Mouse (Mus musculus) kidney, postnatal 14 days (tissue): ENCODE measurements around the gene Vps41.

Source experiments
- DNase-seq: peaks from one replicate; pipeline ENCODE4 v3.0.0; 2022; ENCODE audit warnings: mixed read lengths

The Vps41 gene

DNA sequence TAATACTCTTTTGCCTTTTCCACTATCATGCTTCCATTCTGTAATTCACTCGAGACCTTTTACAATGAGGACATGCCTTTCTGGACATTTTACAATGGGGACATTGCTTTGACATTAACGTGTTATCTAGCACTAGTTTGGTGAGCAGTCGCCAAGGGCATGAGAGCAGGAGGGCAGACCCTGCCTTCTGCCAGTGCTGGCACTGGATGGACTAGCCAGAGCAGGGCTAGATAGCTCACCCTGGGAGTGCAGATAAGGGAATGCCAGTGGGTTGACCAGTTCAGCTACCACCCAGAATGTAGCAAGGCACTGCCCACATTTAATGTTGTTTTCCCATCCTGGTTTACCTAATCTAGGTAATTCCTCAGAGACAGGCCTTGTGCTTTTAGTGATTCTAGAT is 179.7 kb downstream of the Vps41 start:
- DNase-seq, result no peak

DNA sequence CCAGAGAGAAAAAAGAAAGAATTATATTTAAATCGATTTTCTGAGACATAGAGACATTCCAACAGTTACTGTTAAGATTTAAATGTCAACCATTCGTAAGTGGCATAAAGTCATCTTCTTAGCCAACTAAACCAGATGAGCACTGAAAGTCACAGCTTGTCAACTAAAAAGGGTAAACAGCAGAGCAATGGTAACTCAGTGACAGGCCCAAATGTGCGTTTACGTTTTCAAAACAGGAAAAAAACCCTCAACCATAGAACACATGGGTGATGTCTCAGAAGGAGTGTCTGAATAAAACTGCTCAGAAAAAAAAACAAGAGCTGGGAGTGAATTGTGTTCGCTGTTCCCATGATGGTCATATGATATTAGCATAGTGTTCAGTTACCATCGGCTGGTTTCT is 186.5 kb downstream of the Vps41 start:
- no peak for DNase-seq

DNA sequence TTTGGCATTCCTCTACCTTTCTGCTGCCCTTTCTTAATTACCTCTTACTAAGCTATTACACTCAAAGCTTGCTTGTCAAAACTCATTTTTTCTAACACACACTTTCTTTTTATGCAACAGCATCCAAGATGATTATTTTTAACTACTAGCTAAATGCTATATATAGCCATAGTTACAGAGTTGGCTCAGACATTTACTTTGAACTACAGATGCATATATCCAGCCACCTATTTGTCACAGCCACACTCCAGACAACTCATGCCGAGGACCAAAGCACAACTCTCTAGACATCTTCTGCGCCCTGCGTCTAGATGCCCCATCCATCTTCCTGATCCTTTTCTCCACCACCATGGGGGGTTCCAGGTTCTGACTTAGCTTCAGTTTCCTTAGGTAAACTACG is 197.7 kb downstream of the Vps41 start:
- DNase-seq, result no peak
